Mouse (Mus musculus) NIH3T3 (cell line): ENCODE results near the gene Gm15023.
"Not testable (repeated sequence)": the region's sequence is repeated elsewhere in the genome, so short reads cannot be mapped to it uniquely, and the experiment has no call there.

Source experiments
- DNase-seq: peaks from one replicate; pipeline ENCODE4 v3.0.0-alpha.2; 2012; ENCODE audit warnings: low read depth

Gene Gm15023

GRCm38 (mm10) chrX:135177532-135177931 lies at the start of gene Gm15023:
TSS of gene Gm15023 (minus strand) at chrX:135177632.
- DNase-seq, result not testable (repeated sequence)

GRCm38 (mm10) chrX:135210436-135211221 lies 33.2 kb upstream of the Gm15023 start, which contains the start of gene Tceal6:
TSS of gene Tceal6 (minus strand) at chrX:135210687.
- no peak for DNase-seq

GRCm38 (mm10) chrX:135209773-135210435 lies 32.5 kb upstream of the Gm15023 start:
- DNase-seq, result not testable (repeated sequence)

- DNase-seq, result not testable (repeated sequence)
Observed at GRCm38 (mm10) chrX:135189924-135190323, 12.5 kb upstream of the Gm15023 start.

- DNase-seq, result not testable (repeated sequence)
Observed at GRCm38 (mm10) chrX:135188661-135189060, 11.2 kb upstream of the Gm15023 start.
